Comparison of ENCODE assay signal across 23 mouse cellular contexts in the genomic region with DNA sequence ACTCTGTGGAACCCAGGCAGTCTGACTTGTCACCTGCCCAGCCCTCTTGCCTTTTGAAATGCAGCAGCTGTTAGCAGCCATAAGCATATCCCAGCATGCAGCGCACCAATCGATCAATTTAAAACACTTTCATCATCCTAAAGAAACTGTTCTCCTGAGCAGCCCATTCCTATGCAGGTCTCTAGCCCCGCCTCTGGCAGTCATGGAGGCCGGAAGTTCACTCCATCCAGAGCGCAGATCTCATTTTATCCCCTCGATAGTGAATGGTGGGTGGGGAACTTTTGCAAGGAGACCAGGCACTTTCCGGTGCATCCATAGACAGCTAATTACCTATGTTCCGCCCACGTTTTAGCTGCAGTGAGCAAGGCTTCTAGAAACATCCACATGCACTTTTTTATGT. TPM values are rescaled to one million over a fixed set of nuclear protein-coding genes. Genes with fewer than 3 reads are reported as not detected.
DNase-seq lines count a peak whose midpoint lies in the region; ATAC-seq and TF ChIP-seq lines count a peak whose summit lies in the region.
"Had no signal": no experiment of that assay in that cellular context is flagged by ENCODE, and none has a peak within 500 bp of the region (broad histone marks: within the 10 kb centered on the region; RNA-seq: fewer than 3 reads in every experiment).

No protein-coding gene starts in this region.

- peaks cover 5% of the 10 kb centered on the region; the same call in 1 of the 2 replicates for H3K4me1 ChIP-seq in forebrain, embryonic 11.5 days (replicated peaks; ENCODE audit: control insufficient read depth, insufficient read depth, low read length)
- peaks cover 13% of the 10 kb centered on the region for H3K4me1 ChIP-seq in forebrain, embryonic 12.5 days
- H3K4me1 ChIP-seq in liver, embryonic 16.5 days (ENCODE audit: control insufficient read depth, low read depth, low read length) = no peaks in the 10 kb centered on the region; the same call in none of the 2 replicates
- no peaks in the 10 kb centered on the region; the same call in 1 of the 2 replicates for H3K4me1 ChIP-seq in liver, embryonic 11.5 days (replicated peaks; ENCODE audit: control insufficient read depth, insufficient read depth, low read length)
- H3K4me1 ChIP-seq in intestine, postnatal 0 days (replicated peaks; ENCODE audit: control insufficient read depth, insufficient read depth, low read length) = no peaks in the 10 kb centered on the region
- H3K4me1 ChIP-seq: limb, embryonic 13.5 days had no signal

- H3K4me3 ChIP-seq in forebrain, embryonic 11.5 days (ENCODE audit: low read depth, low read length) = no peak overlapping the region
- H3K4me3 ChIP-seq in forebrain, embryonic 12.5 days (replicated peaks) = no peak overlapping the region
- no peak overlapping the region for H3K4me3 ChIP-seq in liver, embryonic 16.5 days (ENCODE audit: low read depth, low read length)
- no peak overlapping the region for H3K4me3 ChIP-seq in liver, embryonic 11.5 days (ENCODE audit: low read depth, low read length)
- H3K4me3 ChIP-seq in intestine, postnatal 0 days (ENCODE audit: low read depth, low read length) = no peak overlapping the region; the same call in 1 of the 2 replicates
- H3K4me3 ChIP-seq: limb, embryonic 13.5 days had no signal

- H3K27ac ChIP-seq in forebrain, embryonic 11.5 days (ENCODE audit: low read depth, low read length) = no peak overlapping the region
- H3K27ac ChIP-seq in forebrain, embryonic 12.5 days = no peak overlapping the region
- H3K27ac ChIP-seq in liver, embryonic 16.5 days (ENCODE audit: low read length) = no peak overlapping the region
- H3K27ac ChIP-seq in liver, embryonic 11.5 days (ENCODE audit: low read depth, low read length) = no peak overlapping the region
- 0 out of 2 replicates have a peak overlapping the region, but pooled peaks have one; percentile 95 for H3K27ac ChIP-seq in intestine, postnatal 0 days (ENCODE audit: low read depth, low read length)
- H3K27ac ChIP-seq: limb, embryonic 13.5 days had no signal

- peak; percentile 13; the same call in 1 of the 2 replicates for TF ChIP-seq CTCF in intestine, postnatal 0 days (IDR thresholded peaks at IDR 0.05; ENCODE audit: low read depth)

- WGBS in forebrain, embryonic 11.5 days = 89% methylated on average over 9 of the region's 9 CpGs
- WGBS in forebrain, embryonic 12.5 days = 87% methylated on average over 9 of the region's 9 CpGs
- WGBS in liver, embryonic 16.5 days (ENCODE audit: insufficient replicate concordance) = 73% methylated on average over 9 of the region's 9 CpGs
- 80% methylated on average over 9 of the region's 9 CpGs for WGBS in liver, embryonic 11.5 days
- 50% methylated on average over 9 of the region's 9 CpGs for WGBS in intestine, postnatal 0 days

- H3K4me2 ChIP-seq in forebrain, embryonic 11.5 days (ENCODE audit: low read depth, low read length, severe bottlenecking) = no peak overlapping the region
- H3K4me2 ChIP-seq in forebrain, embryonic 12.5 days = no peak overlapping the region
- H3K4me2 ChIP-seq in liver, embryonic 16.5 days (ENCODE audit: low read depth, low read length) = peak overlapping the region; percentile 28; the same call in 1 of the 2 replicates
- H3K4me2 ChIP-seq in liver, embryonic 11.5 days = no peak overlapping the region
- H3K4me2 ChIP-seq in intestine, postnatal 0 days (replicated peaks; ENCODE audit: low read depth) = peak overlapping the region; percentile 69
- H3K4me2 ChIP-seq: limb, embryonic 13.5 days; lung, embryonic 14.5 days had no signal

- H3K9me3 ChIP-seq in forebrain, embryonic 11.5 days (ENCODE audit: control insufficient read depth, low read length) = no peaks in the 10 kb centered on the region
- H3K9me3 ChIP-seq in forebrain, embryonic 12.5 days = no peaks in the 10 kb centered on the region
- no peaks in the 10 kb centered on the region for H3K9me3 ChIP-seq in liver, embryonic 16.5 days (replicated peaks; ENCODE audit: control insufficient read depth, low read length)
- H3K9me3 ChIP-seq in liver, embryonic 11.5 days (ENCODE audit: control insufficient read depth, low read length) = no peaks in the 10 kb centered on the region
- H3K9me3 ChIP-seq in intestine, postnatal 0 days (ENCODE audit: control insufficient read depth) = no peaks in the 10 kb centered on the region
- H3K9me3 ChIP-seq: limb, embryonic 13.5 days had no signal

- ATAC-seq in forebrain, embryonic 11.5 days (replicated peaks; ENCODE audit: low FRiP score) = no peak
- ATAC-seq in forebrain, embryonic 12.5 days (ENCODE audit: low FRiP score) = no peak
- no peak for ATAC-seq in liver, embryonic 16.5 days (ENCODE audit: low read depth)
- no peak for ATAC-seq in liver, embryonic 11.5 days (replicated peaks; ENCODE audit: low FRiP score)
- no peak for ATAC-seq in intestine, postnatal 0 days
- ATAC-seq: forebrain, embryonic 14.5 days; midbrain, embryonic 16.5 days had no signal

- peaks cover 2% of the 10 kb centered on the region; the same call in 1 of the 2 replicates for H3K27me3 ChIP-seq in forebrain, embryonic 11.5 days (ENCODE audit: control insufficient read depth, insufficient read depth, low read length)
- H3K27me3 ChIP-seq in forebrain, embryonic 12.5 days = peaks cover 21% of the 10 kb centered on the region; the same call in 1 of the 2 replicates
- H3K27me3 ChIP-seq in liver, embryonic 16.5 days (ENCODE audit: control insufficient read depth, insufficient read depth, low read depth, low read length) = no peaks in the 10 kb centered on the region
- peaks cover 2% of the 10 kb centered on the region; the same call in 1 of the 2 replicates for H3K27me3 ChIP-seq in liver, embryonic 11.5 days (replicated peaks; ENCODE audit: control insufficient read depth, insufficient read depth, low read length)
- no peaks in the 10 kb centered on the region for H3K27me3 ChIP-seq in intestine, postnatal 0 days (replicated peaks; ENCODE audit: control insufficient read depth, insufficient read depth, low read length)

- peak; percentile 28 for DNase-seq in forebrain, embryonic 11.5 days (ENCODE audit: low spot score)
- no peak for DNase-seq in liver, embryonic 11.5 days (ENCODE audit: low spot score)
- DNase-seq in gastrocnemius, postnatal 14 days = no peak
- no peak for DNase-seq in embryo, embryonic 9.5 days (ENCODE audit: extremely low spot score)
- no peak for DNase-seq in MN1 (ENCODE audit: low spot score)
- DNase-seq: adrenal gland, adult 8-10 months; cerebellum, adult 9-10 months; gastrocnemius, postnatal 25 days; lung, embryonic 14.5 days; lung, postnatal 4 days; right cerebral cortex, postnatal 14 days had no signal

- no peak overlapping the region for H3K9ac ChIP-seq in forebrain, embryonic 11.5 days (ENCODE audit: low read length)
- no peak overlapping the region for H3K9ac ChIP-seq in forebrain, embryonic 12.5 days
- no peak overlapping the region for H3K9ac ChIP-seq in liver, embryonic 16.5 days (ENCODE audit: low read depth, low read length)
- no peak overlapping the region for H3K9ac ChIP-seq in liver, embryonic 11.5 days (ENCODE audit: low read depth, low read length)
- H3K9ac ChIP-seq in intestine, postnatal 0 days (ENCODE audit: low read depth, low read length) = no peak overlapping the region
- H3K9ac ChIP-seq: limb, embryonic 13.5 days; lung, embryonic 14.5 days had no signal

- H3K36me3 ChIP-seq in forebrain, embryonic 11.5 days (ENCODE audit: control insufficient read depth, insufficient read depth, low read length) = no peaks in the 10 kb centered on the region
- H3K36me3 ChIP-seq in forebrain, embryonic 12.5 days (replicated peaks) = no peaks in the 10 kb centered on the region
- no peaks in the 10 kb centered on the region for H3K36me3 ChIP-seq in liver, embryonic 16.5 days (ENCODE audit: control insufficient read depth, insufficient read depth)
- H3K36me3 ChIP-seq in liver, embryonic 11.5 days (ENCODE audit: control insufficient read depth, insufficient read depth, low read length) = no peaks in the 10 kb centered on the region
- H3K36me3 ChIP-seq in intestine, postnatal 0 days (ENCODE audit: control insufficient read depth, insufficient read depth) = peaks cover 7% of the 10 kb centered on the region; the same call in 1 of the 2 replicates
- H3K36me3 ChIP-seq: limb, embryonic 13.5 days had no signal

- intact Hi-C loops in gastrocnemius, postnatal 14 days (cut with DNase I; ENCODE audit: low total_unique reads) = no loop called here

RNA-seq across cellular contexts. Expression of a gene that starts 1.3 kb away (rescaled TPM):
- polyA plus RNA-seq in forebrain, embryonic 11.5 days (2014; fragmentation: Nextera tagmentation; extraction: Ambion mirVana) = not detected in 2 replicates
- not detected in 2 replicates for polyA plus RNA-seq in forebrain, embryonic 12.5 days (2016; fragmentation: Nextera tagmentation; extraction: Ambion mirVana)
- 4.1 and 4.7 TPM in 2 replicates for polyA plus RNA-seq in liver, embryonic 16.5 days (2015; fragmentation: Nextera tagmentation; extraction: Ambion mirVana)
- polyA plus RNA-seq in liver, embryonic 11.5 days (2014; fragmentation: Nextera tagmentation; extraction: Ambion mirVana) = 2.7 and 4.1 TPM in 2 replicates
- 15.9 and 16.1 TPM in 2 replicates for polyA plus RNA-seq in intestine, postnatal 0 days (2015; fragmentation: Nextera tagmentation; extraction: Ambion mirVana)
- not detected for total RNA-seq in gastrocnemius, postnatal 14 days (2021)
- total RNA-seq: adrenal gland, adult 8-10 months; common myeloid progenitor, adult 5-6 weeks; gastrocnemius, postnatal 25 days; heart, adult 8-10 months; layer of hippocampus, postnatal 14 days; neutrophil, adult 5-6 weeks had no signal
- polyA plus RNA-seq: embryonic facial prominence, embryonic 11.5 days; forebrain, embryonic 14.5 days; hindbrain, embryonic 11.5 days; limb, embryonic 13.5 days; lung, embryonic 14.5 days had no signal

RNA-seq across cellular contexts. Expression of a gene that starts 30.2 kb away (rescaled TPM):
- polyA plus RNA-seq in forebrain, embryonic 11.5 days (2014; fragmentation: Nextera tagmentation; extraction: Ambion mirVana) = 49.8 and 51.5 TPM in 2 replicates
- 57.9 and 61.0 TPM in 2 replicates for polyA plus RNA-seq in forebrain, embryonic 12.5 days (2016; fragmentation: Nextera tagmentation; extraction: Ambion mirVana)
- 9.8 and 10.2 TPM in 2 replicates for polyA plus RNA-seq in liver, embryonic 16.5 days (2015; fragmentation: Nextera tagmentation; extraction: Ambion mirVana)
- polyA plus RNA-seq in liver, embryonic 11.5 days (2014; fragmentation: Nextera tagmentation; extraction: Ambion mirVana) = 37.1 and 40.3 TPM in 2 replicates
- polyA plus RNA-seq in intestine, postnatal 0 days (2015; fragmentation: Nextera tagmentation; extraction: Ambion mirVana) = 55.6 and 56.5 TPM in 2 replicates
- total RNA-seq in gastrocnemius, postnatal 14 days (2021) = 10 to 100 TPM; 26.3 to 30.7 TPM

RNA-seq across cellular contexts. Expression of a gene that starts 38.7 kb away (rescaled TPM):
- 31.7 and 39.5 TPM in 2 replicates for polyA plus RNA-seq in forebrain, embryonic 11.5 days (2014; fragmentation: Nextera tagmentation; extraction: Ambion mirVana)
- 13.8 and 19.1 TPM in 2 replicates for polyA plus RNA-seq in forebrain, embryonic 12.5 days (2016; fragmentation: Nextera tagmentation; extraction: Ambion mirVana)
- polyA plus RNA-seq in liver, embryonic 16.5 days (2015; fragmentation: Nextera tagmentation; extraction: Ambion mirVana) = 3.2 and 3.3 TPM in 2 replicates
- polyA plus RNA-seq in liver, embryonic 11.5 days (2014; fragmentation: Nextera tagmentation; extraction: Ambion mirVana) = 14.8 and 17.6 TPM in 2 replicates
- polyA plus RNA-seq in intestine, postnatal 0 days (2015; fragmentation: Nextera tagmentation; extraction: Ambion mirVana) = 19.5 and 20.8 TPM in 2 replicates
- total RNA-seq in gastrocnemius, postnatal 14 days (2021) = 10 to 100 TPM; 24.5 to 28.6 TPM

RNA-seq across cellular contexts. Expression of a gene that starts 49.2 kb away (rescaled TPM):
- polyA plus RNA-seq in forebrain, embryonic 11.5 days (2014; fragmentation: Nextera tagmentation; extraction: Ambion mirVana) = 0.20 TPM in 1 of 2 replicates, not detected in the other
- polyA plus RNA-seq in forebrain, embryonic 12.5 days (2016; fragmentation: Nextera tagmentation; extraction: Ambion mirVana) = 0.26 TPM in 1 of 2 replicates, not detected in the other
- polyA plus RNA-seq in liver, embryonic 16.5 days (2015; fragmentation: Nextera tagmentation; extraction: Ambion mirVana) = 0.26 and 0.61 TPM in 2 replicates
- polyA plus RNA-seq in liver, embryonic 11.5 days (2014; fragmentation: Nextera tagmentation; extraction: Ambion mirVana) = 0.36 and 0.55 TPM in 2 replicates
- polyA plus RNA-seq in intestine, postnatal 0 days (2015; fragmentation: Nextera tagmentation; extraction: Ambion mirVana) = 20.1 and 25.5 TPM in 2 replicates
- not detected for total RNA-seq in gastrocnemius, postnatal 14 days (2021)
- total RNA-seq: layer of hippocampus, postnatal 14 days had no signal
- polyA plus RNA-seq: midbrain, embryonic 16.5 days had no signal

Comparison
In these comparisons a context has a peak if more than half of its experiments do, and no peak if none do; other contexts are left out.
1. H3K4me2 ChIP-seq: peak in liver, embryonic 16.5 days (single experiment) and intestine, postnatal 0 days (single experiment); none in forebrain, embryonic 11.5 days (single experiment), forebrain, embryonic 12.5 days (single experiment) and liver, embryonic 11.5 days (single experiment).